In genomic region chr9:30844079-30844563, GRCm38 (mm10) we compare ENCODE assay signal across 9 mouse cellular contexts.
DNase-seq lines count a peak whose midpoint lies in the region; ATAC-seq and TF ChIP-seq lines count a peak whose summit lies in the region.
"Had no signal": no experiment of that assay in that cellular context is flagged by ENCODE, and none has a peak within 500 bp of the region (broad histone marks: within the 10 kb centered on the region; RNA-seq: fewer than 3 reads in every experiment).

No protein-coding gene starts in this region.

- H3K27me3 ChIP-seq in hindbrain, postnatal 0 days (ENCODE audit: insufficient read depth, low read length): no peaks in the 10 kb centered on the region
- no peaks in the 10 kb centered on the region for H3K27me3 ChIP-seq in hindbrain, embryonic 11.5 days (ENCODE audit: control insufficient read depth, insufficient read depth, low read length)
- H3K27me3 ChIP-seq: forebrain, embryonic 13.5 days had no signal

- H3K9me3 ChIP-seq in hindbrain, postnatal 0 days (ENCODE audit: low read length): no peaks in the 10 kb centered on the region
- H3K9me3 ChIP-seq in hindbrain, embryonic 11.5 days (ENCODE audit: control insufficient read depth, low read length): no peaks in the 10 kb centered on the region
- H3K9me3 ChIP-seq: forebrain, embryonic 13.5 days had no signal

- WGBS in hindbrain, postnatal 0 days: 70% methylated on average over 8 of the region's 8 CpGs
- 67% methylated on average over 7 of the region's 8 CpGs for WGBS in hindbrain, embryonic 11.5 days

- no peak overlapping the region for H3K9ac ChIP-seq in hindbrain, postnatal 0 days (replicated peaks; ENCODE audit: low read length)
- no peak overlapping the region for H3K9ac ChIP-seq in hindbrain, embryonic 11.5 days (ENCODE audit: low read depth, low read length)
- H3K9ac ChIP-seq: forebrain, embryonic 13.5 days had no signal

- no peak overlapping the region for H3K27ac ChIP-seq in hindbrain, postnatal 0 days
- H3K27ac ChIP-seq in hindbrain, embryonic 11.5 days (ENCODE audit: low read depth, low read length): no peak overlapping the region
- H3K27ac ChIP-seq in gastrocnemius, adult 2 months: peak overlapping the region; percentile 43; the same call in 1 of the 2 replicates
- H3K27ac ChIP-seq: forebrain, embryonic 13.5 days had no signal

- peak; percentile 45; the same call in 1 of the 2 replicates for ATAC-seq in hindbrain, postnatal 0 days
- no peak for ATAC-seq in hindbrain, embryonic 11.5 days (ENCODE audit: low FRiP score)
- no peak for ATAC-seq in cerebellum, adult (ENCODE audit: insufficient number of reproducible peaks, low FRiP score, low TSS enrichment)
- ATAC-seq: forebrain, embryonic 13.5 days had no signal

- intact Hi-C loops in gastrocnemius, adult 2 months (cut with DNase I): no loop called here
- intact Hi-C loops in heart, postnatal 36 days (cut with DNase I): loop anchor here (2.0 to 5.0 kb wide), 2 partner anchors 62 to 77 kb away; no protein-coding TSS in a partner anchor

- no peaks in the 10 kb centered on the region for H3K4me1 ChIP-seq in hindbrain, postnatal 0 days (ENCODE audit: insufficient read depth, low read length)
- H3K4me1 ChIP-seq in hindbrain, embryonic 11.5 days (replicated peaks; ENCODE audit: control insufficient read depth, insufficient read depth, low read length): no peaks in the 10 kb centered on the region
- H3K4me1 ChIP-seq: forebrain, embryonic 13.5 days had no signal

- H3K4me2 ChIP-seq in hindbrain, postnatal 0 days (ENCODE audit: low read depth, low read length): no peak overlapping the region
- H3K4me2 ChIP-seq in hindbrain, embryonic 11.5 days (replicated peaks; ENCODE audit: low read depth, low read length): no peak overlapping the region
- H3K4me2 ChIP-seq: forebrain, embryonic 13.5 days had no signal

- no peak overlapping the region for H3K4me3 ChIP-seq in hindbrain, postnatal 0 days (ENCODE audit: low read length)
- no peak overlapping the region for H3K4me3 ChIP-seq in hindbrain, embryonic 11.5 days (ENCODE audit: low read depth, low read length)
- H3K4me3 ChIP-seq in gastrocnemius, adult 2 months: no peak overlapping the region
- H3K4me3 ChIP-seq: forebrain, embryonic 13.5 days had no signal

- peak; percentile 13 for DNase-seq in hindbrain, postnatal 0 days (ENCODE audit: low spot score)
- DNase-seq in hindbrain, embryonic 11.5 days (ENCODE audit: low spot score): no peak
- peak; percentile 55 for DNase-seq in NIH3T3 (ENCODE audit: low read depth)
- peak; percentile 79 for DNase-seq in gastrocnemius, adult 2 months
- peak; percentile 61 to 75 for DNase-seq in heart, postnatal 36 days
- no peak for DNase-seq in cerebellum, adult 18-20 months
- no peak for DNase-seq in right cerebral cortex, postnatal 25 days

- no peak for TF ChIP-seq CTCF in hindbrain, postnatal 0 days (IDR thresholded peaks at IDR 0.05; ENCODE audit: low read depth)
- no peak for TF ChIP-seq CTCF in gastrocnemius, adult 2 months (IDR thresholded peaks at IDR 0.05)

- H3K36me3 ChIP-seq in hindbrain, postnatal 0 days (ENCODE audit: insufficient read depth, low read length): no peaks in the 10 kb centered on the region
- H3K36me3 ChIP-seq in hindbrain, embryonic 11.5 days (ENCODE audit: control insufficient read depth, insufficient read depth, low read length): no peaks in the 10 kb centered on the region

Comparison
In these comparisons a context has a peak if more than half of its experiments do, and no peak if none do; other contexts are left out.
1. DNase-seq: peak in hindbrain, postnatal 0 days (single experiment), NIH3T3 (single experiment), gastrocnemius, adult 2 months (single experiment) and heart, postnatal 36 days (2 of 2); none in hindbrain, embryonic 11.5 days (single experiment), cerebellum, adult 18-20 months (0 of 2) and right cerebral cortex, postnatal 25 days (single experiment).